Mouse (Mus musculus): Measurements from ENCODE around the gene Scgb1b10.
"Not testable (repeated sequence)": the region's sequence is repeated elsewhere in the genome, so short reads cannot be mapped to it uniquely, and the experiment has no call there.

The Scgb1b10 gene

DNA sequence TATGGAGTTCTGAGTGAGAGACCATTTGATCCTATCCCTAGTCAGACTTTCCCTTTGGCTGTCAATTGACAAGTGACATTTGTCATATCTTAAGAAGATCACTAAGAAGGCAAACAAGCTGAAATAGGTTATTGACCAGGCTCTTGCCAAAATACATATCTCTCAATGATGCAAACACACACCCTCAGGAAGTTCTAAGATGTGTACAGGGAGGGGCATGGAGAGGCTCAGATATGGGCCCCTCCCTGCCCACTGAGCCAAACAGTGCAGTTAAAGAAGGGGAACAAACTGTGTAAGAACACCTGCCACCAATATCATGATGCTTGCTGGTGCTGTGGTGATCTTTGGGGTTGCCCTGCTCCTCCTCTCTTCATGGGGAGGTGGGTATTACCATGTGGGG, at the start of gene Scgb1b10:
Scgb1b10 (plus strand) TSS at position 301 of the 400 bp plus-strand sequence.
- DNase-seq, result not testable (repeated sequence)
